Mouse (Mus musculus) midbrain, postnatal 0 days (tissue): ENCODE measurements around the gene Lbx1. TPM values are rescaled to one million over a fixed set of nuclear protein-coding genes. Genes with fewer than 3 reads are reported as not detected.

Experiments
- ATAC-seq: fragments of 200-750 bp; cut with Nextera tagmentation; 2 replicates; pipeline ENCODE4 v1.8.0; 2017; ENCODE audit warnings: moderate number of reproducible peaks, mild to moderate bottlenecking, moderate TSS enrichment, moderate library complexity; ENCODE audit not compliant: low FRiP score
- DNase-seq: peaks from one replicate; pipeline ENCODE4 v3.0.0-alpha.2; 2015; ENCODE audit warnings: low spot score
- H3K27ac ChIP-seq: fragments of 300-500 bp; sonication (generic); 2 replicates; pipeline ENCODE4 v1.5.1; 2014; ENCODE audit warnings: low read depth, mild to moderate bottlenecking, low read length, mixed read lengths
- H3K27me3 ChIP-seq: fragments of 300-500 bp; sonication (generic); 2 replicates; pipeline ENCODE4 v1.6.1; 2014; ENCODE audit warnings: low read length, control low read depth, mixed read lengths; ENCODE audit not compliant: insufficient read depth
- H3K36me3 ChIP-seq: fragments of 300-500 bp; sonication (generic); 2 replicates; pipeline ENCODE4 v1.6.1; 2014; ENCODE audit warnings: low read length, control low read depth, mixed read lengths; ENCODE audit not compliant: insufficient read depth
- H3K4me1 ChIP-seq: fragments of 300-500 bp; sonication (generic); 2 replicates; pipeline ENCODE4 v1.6.1; 2014; ENCODE audit warnings: mild to moderate bottlenecking, control low read depth, antibody characterized with exemption, low read length, mixed read lengths; ENCODE audit not compliant: insufficient read depth
- H3K4me2 ChIP-seq: fragments of 300-500 bp; sonication (generic); 2 replicates; pipeline ENCODE4 v1.6.1; 2014; ENCODE audit warnings: low read depth, mild to moderate bottlenecking, low read length, mixed read lengths; ENCODE audit not compliant: poor library complexity, severe bottlenecking
- H3K4me3 ChIP-seq: fragments of 300-500 bp; sonication (generic); 2 replicates; pipeline ENCODE4 v1.5.1; 2014; ENCODE audit warnings: low read depth, mild to moderate bottlenecking, low read length, moderate library complexity
- H3K9ac ChIP-seq: fragments of 300-500 bp; sonication (generic); replicated peaks from 2 replicates; pipeline ENCODE4 v1.6.1; 2014; ENCODE audit warnings: mild to moderate bottlenecking, low read length, moderate library complexity, mixed read lengths; ENCODE audit not compliant: poor library complexity, severe bottlenecking
- H3K9me3 ChIP-seq: fragments of 300-500 bp; sonication (generic); 2 replicates; pipeline ENCODE4 v1.6.1; 2016; ENCODE audit warnings: low read length, control low read depth
- CTCF ChIP-seq: IDR thresholded peaks from 2 replicates; pipeline ENCODE4 v1.5.1; 2016; ENCODE audit warnings: antibody characterized with exemption, mild to moderate bottlenecking
- WGBS: fragments of 180-500 bp; shearing (Covaris S2); extraction: QIAGEN DNeasy Blood & Tissue Kit; methylation state at CpG from one replicate; pipeline ENCODE4 v1.1.7; 2014; 5-methylcytosine and 5-hydroxymethylcytosine counted together
- polyA plus RNA-seq: library from polyadenylated mRNA; unstranded; fragments of >200 nt; fragmentation: Nextera tagmentation; extraction: Ambion mirVana; gene quantifications from 2 replicates; pipeline ENCODE4 v1.2.1, GENCODE M21; 2015
- total RNA-seq: library from RNA; depleted of rRNA; stranded (reverse); fragments of >200 nt; gene quantifications from 2 replicates; pipeline ENCODE4 v1.2.3, GENCODE M21; 2014

Gene Lbx1
- total and polyA plus RNA-seq, 2 experiments from 2014 or later = 0.10 to 2.1 TPM

- Histone ChIP-seq H3K27me3 (peaks cover 65% of the 10 kb centered on the region), H3K9ac (no peak overlapping the region), H3K4me3 (no peak overlapping the region), H3K4me2 (no peak overlapping the region), H3K9me3 (no peaks in the 10 kb centered on the region), H3K27ac (no peak overlapping the region), H3K36me3 (no peaks in the 10 kb centered on the region), H3K4me1 (no peaks in the 10 kb centered on the region)
- 8% methylated on average over 11 of the region's 12 CpGs for WGBS
- ATAC-seq (no peak), DNase-seq (no peak)
- no peak for TF ChIP-seq CTCF
Observed at GRCm38 (mm10) chr19:45228097-45228496, 7.5 kb downstream of the Lbx1 start.

- peaks cover 68% of the 10 kb centered on the region for H3K27me3 ChIP-seq
- H3K36me3 ChIP-seq = no peaks in the 10 kb centered on the region
- DNase-seq (no peak), ATAC-seq (no peak)
- H3K4me2 ChIP-seq = no peak overlapping the region
- no peak overlapping the region for H3K4me3 ChIP-seq
- H3K27ac ChIP-seq = no peak overlapping the region
- no peak overlapping the region for H3K9ac ChIP-seq
- H3K4me1 ChIP-seq = no peaks in the 10 kb centered on the region
- 13% methylated on average over 1 of the region's 1 CpGs for WGBS
- H3K9me3 ChIP-seq = no peaks in the 10 kb centered on the region
- no peak for TF ChIP-seq CTCF
Observed at GRCm38 (mm10) chr19:45227671-45228070, 7.9 kb downstream of the Lbx1 start.

GRCm38 (mm10) chr19:45227049-45227448 lies 8.6 kb downstream of the Lbx1 start:
- no peak for ATAC-seq
- no peaks in the 10 kb centered on the region for H3K36me3 ChIP-seq
- H3K4me1 ChIP-seq = no peaks in the 10 kb centered on the region
- DNase-seq = no peak
- 6% methylated on average over 3 of the region's 3 CpGs for WGBS
- no peak overlapping the region for H3K9ac ChIP-seq
- H3K27ac ChIP-seq = no peak overlapping the region
- peaks cover 74% of the 10 kb centered on the region for H3K27me3 ChIP-seq
- no peak overlapping the region for H3K4me2 ChIP-seq
- H3K4me3 ChIP-seq = no peak overlapping the region
- no peak for TF ChIP-seq CTCF
- H3K9me3 ChIP-seq = no peaks in the 10 kb centered on the region

- H3K4me1 ChIP-seq = no peaks in the 10 kb centered on the region
- no peak overlapping the region for H3K27ac ChIP-seq
Observed at GRCm38 (mm10) chr19:45226246-45226645, 9.4 kb downstream of the Lbx1 start.

GRCm38 (mm10) chr19:45225130-45225529 lies 10.5 kb downstream of the Lbx1 start:
- DNase-seq (no peak), ATAC-seq (no peak)
- Histone ChIP-seq H3K4me1 (no peaks in the 10 kb centered on the region), H3K9ac (no peak overlapping the region), H3K9me3 (no peaks in the 10 kb centered on the region), H3K4me3 (no peak overlapping the region), H3K27me3 (peaks cover 79% of the 10 kb centered on the region), H3K4me2 (no peak overlapping the region), H3K27ac (no peak overlapping the region), H3K36me3 (no peaks in the 10 kb centered on the region)
- no peak for TF ChIP-seq CTCF
- 1% methylated on average over 12 of the region's 12 CpGs for WGBS

More at GRCm38 (mm10) chr19:45226246-45226645, 9.4 kb downstream of the Lbx1 start:
- Histone ChIP-seq H3K27me3 (peaks cover 82% of the 10 kb centered on the region), H3K4me2 (no peak overlapping the region), H3K4me3 (no peak overlapping the region), H3K9me3 (no peaks in the 10 kb centered on the region), H3K36me3 (no peaks in the 10 kb centered on the region), H3K9ac (no peak overlapping the region)
- ATAC-seq (no peak), DNase-seq (no peak)
- WGBS = 1% methylated on average over 8 of the region's 8 CpGs
- TF ChIP-seq CTCF = no peak

GRCm38 (mm10) chr19:45224286-45224559 lies 11.4 kb downstream of the Lbx1 start:
- TF ChIP-seq CTCF = no peak
- no peak for DNase-seq
- Histone ChIP-seq H3K27ac (no peak overlapping the region), H3K4me1 (no peaks in the 10 kb centered on the region), H3K27me3 (peaks cover 80% of the 10 kb centered on the region), H3K4me3 (no peak overlapping the region), H3K9me3 (no peaks in the 10 kb centered on the region), H3K9ac (no peak overlapping the region), H3K36me3 (no peaks in the 10 kb centered on the region), H3K4me2 (no peak overlapping the region)
- no peak for ATAC-seq
- WGBS = 4% methylated on average over 6 of the region's 6 CpGs
